Mouse (Mus musculus): ENCODE data around the gene Eif3k. TPM values are rescaled to one million over a fixed set of nuclear protein-coding genes. Genes with fewer than 3 reads are reported as not detected.

Eif3k gene
- polyA plus RNA-seq (2015; fragmentation: Nextera tagmentation; extraction: Ambion mirVana): 221 and 242 TPM in 2 replicates

DNA sequence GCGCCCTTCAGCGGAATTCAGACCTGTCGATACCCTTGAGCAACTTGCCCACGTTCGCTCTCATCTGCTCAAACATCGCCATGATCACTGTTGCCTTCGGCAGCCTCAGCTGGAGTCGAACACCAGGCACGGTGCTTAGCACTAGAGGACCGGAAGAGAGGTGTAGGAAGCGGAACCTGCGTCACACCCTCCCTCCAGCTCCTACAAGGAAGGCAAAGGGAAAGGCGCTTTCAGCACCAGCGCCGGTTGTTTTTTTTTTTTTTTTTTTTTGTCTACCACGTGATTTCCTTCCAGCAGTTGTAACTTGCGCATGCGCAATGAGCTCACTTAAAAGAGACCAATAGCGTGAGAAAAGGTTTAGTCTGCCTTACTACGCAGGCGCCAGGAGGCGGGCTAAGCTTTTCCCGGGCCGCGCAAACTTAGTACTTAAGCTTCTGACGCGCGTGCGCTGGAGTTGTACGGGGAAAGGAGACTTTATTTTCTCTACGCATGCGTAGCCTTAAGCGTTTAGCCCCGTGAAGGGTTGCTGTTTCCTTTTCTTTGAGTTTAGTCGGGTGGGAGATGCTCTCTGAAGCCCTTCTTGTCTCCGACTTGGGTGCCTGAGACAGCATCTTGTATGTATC lies at the start of gene Eif3k, which contains the start of gene Map4k1:
Gene Eif3k, minus strand, starts transcription at position 214 of the 623 bp plus-strand sequence.
Gene Map4k1, plus strand, starts transcription at position 400 of the 623 bp plus-strand sequence.

GRCm38 (mm10) chr7:28961927-28962670 lies 19.6 kb downstream of the Eif3k start, which contains the start of gene Actn4:
TSS of gene Actn4 (minus strand) at chr7:28962340.

Other genes starting within 250 kb of the Eif3k start
- gene Mrps12, start 240.0 kb downstream of the Eif3k start, polyA plus RNA-seq (2015; fragmentation: Nextera tagmentation; extraction: Ambion mirVana): 81.3 and 93.6 TPM in 2 replicates
- gene Sars2, start 239.9 kb downstream of the Eif3k start, polyA plus RNA-seq (2015; fragmentation: Nextera tagmentation; extraction: Ambion mirVana): 17.2 and 19.4 TPM in 2 replicates
- gene Ccer2, start 225.7 kb downstream of the Eif3k start, polyA plus RNA-seq (2015; fragmentation: Nextera tagmentation; extraction: Ambion mirVana): not detected in 2 replicates
- 62.9 and 66.0 TPM in 2 replicates for gene Sirt2, start 215.1 kb downstream of the Eif3k start, polyA plus RNA-seq (2015; fragmentation: Nextera tagmentation; extraction: Ambion mirVana)
- 30.2 and 30.6 TPM in 2 replicates for gene Nfkbib, start 214.4 kb downstream of the Eif3k start, polyA plus RNA-seq (2015; fragmentation: Nextera tagmentation; extraction: Ambion mirVana)
- 2.5 and 3.7 TPM in 2 replicates for gene Rinl, start 192.9 kb downstream of the Eif3k start, polyA plus RNA-seq (2015; fragmentation: Nextera tagmentation; extraction: Ambion mirVana)
- gene Hnrnpl, start 173.3 kb downstream of the Eif3k start, polyA plus RNA-seq (2015; fragmentation: Nextera tagmentation; extraction: Ambion mirVana): 135 and 152 TPM in 2 replicates
- gene Ech1, start 156.6 kb downstream of the Eif3k start, polyA plus RNA-seq (2015; fragmentation: Nextera tagmentation; extraction: Ambion mirVana): 346 and 375 TPM in 2 replicates
- gene Lgals4, start 148.0 kb downstream of the Eif3k start, polyA plus RNA-seq (2015; fragmentation: Nextera tagmentation; extraction: Ambion mirVana): 11.0 and 14.1 TPM in 2 replicates
- 0.90 and 22.5 TPM in 2 replicates for gene Lgals7, start 118.0 kb downstream of the Eif3k start, polyA plus RNA-seq (2015; fragmentation: Nextera tagmentation; extraction: Ambion mirVana)
- gene Capn12, start 100.4 kb downstream of the Eif3k start, polyA plus RNA-seq (2015; fragmentation: Nextera tagmentation; extraction: Ambion mirVana): 0.22 and 0.27 TPM in 2 replicates
- 91.4 and 114 TPM in 2 replicates for gene Actn4, start 19.5 kb downstream of the Eif3k start, polyA plus RNA-seq (2015; fragmentation: Nextera tagmentation; extraction: Ambion mirVana)
- gene Map4k1, start 186 bp upstream of the Eif3k start, polyA plus RNA-seq (2015; fragmentation: Nextera tagmentation; extraction: Ambion mirVana): 1.1 and 1.5 TPM in 2 replicates
- gene Ryr1, start 143.3 kb upstream of the Eif3k start, polyA plus RNA-seq (2015; fragmentation: Nextera tagmentation; extraction: Ambion mirVana): 43.5 and 66.7 TPM in 2 replicates
- 0.41 and 0.74 TPM in 2 replicates for gene Rasgrp4, start 153.0 kb upstream of the Eif3k start, polyA plus RNA-seq (2015; fragmentation: Nextera tagmentation; extraction: Ambion mirVana)
- 22.1 and 24.3 TPM in 2 replicates for gene Fam98c, start 174.4 kb upstream of the Eif3k start, polyA plus RNA-seq (2015; fragmentation: Nextera tagmentation; extraction: Ambion mirVana)
- 0.17 and 0.23 TPM in 2 replicates for gene Ggn, start 188.3 kb upstream of the Eif3k start, polyA plus RNA-seq (2015; fragmentation: Nextera tagmentation; extraction: Ambion mirVana)
- gene Spred3, start 188.5 kb upstream of the Eif3k start, polyA plus RNA-seq (2015; fragmentation: Nextera tagmentation; extraction: Ambion mirVana): 0.67 and 0.69 TPM in 2 replicates
- gene Psmd8, start 198.8 kb upstream of the Eif3k start, polyA plus RNA-seq (2015; fragmentation: Nextera tagmentation; extraction: Ambion mirVana): 257 and 271 TPM in 2 replicates
- gene Catsperg1, start 232.2 kb upstream of the Eif3k start, polyA plus RNA-seq (2015; fragmentation: Nextera tagmentation; extraction: Ambion mirVana): 0.45 and 0.82 TPM in 2 replicates

Measured in skeletal muscle tissue, postnatal 0 days (tissue).